Mouse (Mus musculus) right cerebral cortex, postnatal 10 days (tissue): ENCODE measurements around the gene Wnt6.

Source experiments
- DNase-seq, 2 experiments: peaks; one replicate each; pipeline ENCODE4 v3.0.0; 2021; ENCODE audit warnings: low spot score in 2 of 2

Wnt6 gene

GRCm38 (mm10) chr1:74771845-74771930 lies at the start of gene Wnt6:
Gene Wnt6, plus strand, starts transcription at chr1:74771892.
- no peak for DNase-seq

- no peak for DNase-seq
Measured at GRCm38 (mm10) chr1:74723748-74724147, 47.9 kb upstream of the Wnt6 start.

GRCm38 (mm10) chr1:74726114-74726513 lies 45.6 kb upstream of the Wnt6 start:
- DNase-seq = no peak

GRCm38 (mm10) chr1:74726674-74727073 lies 45.0 kb upstream of the Wnt6 start:
- DNase-seq = no peak

GRCm38 (mm10) chr1:74728446-74728845 lies 43.2 kb upstream of the Wnt6 start:
- no peak for DNase-seq

GRCm38 (mm10) chr1:74736977-74737376 lies 34.7 kb upstream of the Wnt6 start:
- DNase-seq = no peak

GRCm38 (mm10) chr1:74737500-74737899 lies 34.2 kb upstream of the Wnt6 start:
- no peak for DNase-seq

- DNase-seq = no peak
Measured at GRCm38 (mm10) chr1:74740846-74741245, 30.8 kb upstream of the Wnt6 start.

- no peak for DNase-seq
Measured at GRCm38 (mm10) chr1:74747335-74747734, 24.4 kb upstream of the Wnt6 start.

GRCm38 (mm10) chr1:74748643-74749271 lies 22.9 kb upstream of the Wnt6 start, which contains the start of gene Prkag3:
Gene Prkag3, minus strand, starts transcription at chr1:74749221.
- DNase-seq = peak; percentile 43 to 44

- no peak for DNase-seq
Measured at GRCm38 (mm10) chr1:74749301-74749700, 22.4 kb upstream of the Wnt6 start.

- DNase-seq = peak; percentile 37 to 49
Measured at GRCm38 (mm10) chr1:74750683-74751082, 21.0 kb upstream of the Wnt6 start.

GRCm38 (mm10) chr1:74752150-74752549 lies 19.5 kb upstream of the Wnt6 start:
- no peak for DNase-seq

GRCm38 (mm10) chr1:74752833-74753232 lies 18.9 kb upstream of the Wnt6 start:
- no peak for DNase-seq

GRCm38 (mm10) chr1:74753266-74753974 lies 18.3 kb upstream of the Wnt6 start:
- DNase-seq = no peak

GRCm38 (mm10) chr1:74754175-74754785 lies 17.4 kb upstream of the Wnt6 start:
- no peak for DNase-seq

- peak; percentile 60 to 65 for DNase-seq
Measured at GRCm38 (mm10) chr1:74759773-74760172, 11.9 kb upstream of the Wnt6 start.

GRCm38 (mm10) chr1:74763081-74763480 lies 8.6 kb upstream of the Wnt6 start:
- DNase-seq = peak; percentile 74 to 88

GRCm38 (mm10) chr1:74770727-74771466 lies 795 bp upstream of the Wnt6 start:
- DNase-seq = no peak

- no peak for DNase-seq
Measured at GRCm38 (mm10) chr1:74771467-74771844, 236 bp upstream of the Wnt6 start.

GRCm38 (mm10) chr1:74771931-74772620 lies 384 bp downstream of the Wnt6 start:
- no peak for DNase-seq

GRCm38 (mm10) chr1:74773136-74773535 lies 1.4 kb downstream of the Wnt6 start:
- DNase-seq = peak; percentile 67 to 68
